Mouse (Mus musculus) telencephalon, adult 2 months (tissue): ENCODE results near the gene Mesd.

ENCODE experiments used
- DNase-seq: peaks from one replicate; pipeline ENCODE4 v3.0.0-alpha.2; 2011; ENCODE audit warnings: low read depth, low spot score

The Mesd gene

DNA sequence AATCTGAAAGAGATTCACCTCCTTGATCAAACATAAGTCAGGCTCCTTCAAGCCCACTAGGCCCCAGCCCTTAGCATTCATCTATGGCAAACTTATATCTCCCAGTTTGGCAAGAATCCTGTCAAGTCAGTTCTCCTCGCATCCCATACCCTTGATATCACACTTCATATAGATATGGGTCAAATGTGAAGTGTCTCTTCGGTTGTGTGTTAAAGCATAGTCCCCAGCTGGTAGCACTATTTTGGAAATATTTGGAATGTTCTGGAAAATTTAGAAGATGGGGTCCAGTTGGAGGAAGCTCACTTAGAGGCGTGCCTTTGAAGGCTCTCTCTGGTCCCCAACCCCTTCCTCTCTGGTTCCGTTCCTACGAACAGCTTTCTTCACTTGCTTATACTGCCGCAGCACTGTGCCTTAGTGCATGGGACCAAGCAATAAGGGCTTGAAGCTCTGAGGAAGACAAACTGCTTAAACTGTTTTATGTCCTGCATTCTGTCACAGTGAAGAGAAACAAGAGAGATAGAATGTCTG is 29.2 kb downstream of the Mesd start:
- DNase-seq: no peak

DNA sequence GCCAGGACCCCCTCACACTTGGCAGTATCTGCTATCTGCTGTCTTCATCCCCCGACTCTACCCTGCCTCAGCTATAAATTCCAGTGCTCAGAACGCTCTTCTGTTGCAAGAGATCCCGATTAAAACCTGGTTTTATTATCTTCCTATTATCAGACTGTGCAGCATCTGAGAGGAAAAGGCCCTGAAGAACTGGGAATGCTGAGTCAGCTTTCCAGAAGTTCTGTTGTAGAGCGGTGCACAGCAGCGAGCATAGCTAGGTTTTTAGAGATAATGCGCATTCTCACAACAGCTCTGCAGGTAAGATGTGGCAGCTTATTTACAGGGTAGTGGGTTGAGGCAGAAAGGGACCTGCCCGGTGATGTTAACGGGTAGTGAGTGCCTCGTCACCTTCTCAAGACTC is 29.7 kb downstream of the Mesd start:
- no peak for DNase-seq

DNA sequence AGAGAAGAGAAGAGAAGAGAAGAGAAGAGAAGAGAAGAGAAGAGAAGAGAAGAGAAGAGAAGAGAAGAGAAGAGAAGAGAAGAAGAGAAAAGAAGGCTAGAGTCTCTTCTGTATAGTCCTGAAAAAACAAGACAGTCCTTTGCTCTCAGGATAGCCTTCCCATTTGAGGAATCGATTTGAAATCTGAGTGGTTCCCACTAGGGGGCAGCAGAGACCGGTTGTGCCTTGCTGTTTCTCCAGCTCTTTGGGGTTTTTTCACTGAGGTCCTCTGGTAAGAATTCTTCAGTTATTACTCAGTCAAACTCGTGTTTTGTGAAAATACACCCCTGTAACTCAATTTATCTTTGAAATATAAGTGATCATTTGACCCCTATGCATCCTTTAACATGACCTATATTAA is 30.3 kb downstream of the Mesd start:
- peak; percentile 48 for DNase-seq

DNA sequence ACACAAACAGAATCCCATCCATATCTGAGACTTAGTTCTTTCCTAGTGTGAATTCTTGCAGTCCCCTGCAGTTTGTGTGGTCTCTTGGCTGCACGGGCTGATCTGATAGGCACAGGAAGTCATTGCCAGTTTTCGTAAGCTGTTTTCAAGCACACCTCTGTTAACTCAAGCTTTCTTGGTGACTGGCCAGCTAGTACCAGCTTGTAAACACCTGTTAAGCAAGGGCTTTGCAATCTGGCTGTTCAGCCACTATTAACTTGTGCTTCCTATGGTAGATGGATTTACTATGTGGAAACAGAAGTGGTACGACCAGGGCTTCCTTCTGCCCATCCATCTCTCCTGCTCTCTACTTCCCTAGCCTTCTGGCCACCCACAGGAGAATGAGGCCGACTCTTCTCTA is 36.0 kb downstream of the Mesd start:
- no peak for DNase-seq

DNA sequence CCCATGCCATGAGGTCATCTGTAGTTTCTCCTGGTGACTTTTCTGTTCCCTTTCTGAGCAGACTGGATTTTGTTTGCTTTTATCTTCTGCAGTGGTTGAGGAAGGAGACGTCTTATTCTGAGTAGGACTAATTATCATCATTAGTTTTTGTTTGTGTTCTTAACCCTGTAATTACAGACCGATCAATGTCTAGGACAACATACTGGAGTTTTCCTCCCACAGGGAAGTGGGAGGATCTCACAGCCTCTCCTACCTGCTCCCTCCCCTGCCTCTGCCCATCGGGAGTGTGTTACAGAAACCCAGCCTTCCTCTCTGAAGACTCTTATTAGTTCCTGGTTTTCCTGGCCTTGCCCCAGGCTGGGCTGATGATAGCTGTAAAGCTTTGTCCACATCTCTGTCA is 37.4 kb downstream of the Mesd start:
- no peak for DNase-seq

DNA sequence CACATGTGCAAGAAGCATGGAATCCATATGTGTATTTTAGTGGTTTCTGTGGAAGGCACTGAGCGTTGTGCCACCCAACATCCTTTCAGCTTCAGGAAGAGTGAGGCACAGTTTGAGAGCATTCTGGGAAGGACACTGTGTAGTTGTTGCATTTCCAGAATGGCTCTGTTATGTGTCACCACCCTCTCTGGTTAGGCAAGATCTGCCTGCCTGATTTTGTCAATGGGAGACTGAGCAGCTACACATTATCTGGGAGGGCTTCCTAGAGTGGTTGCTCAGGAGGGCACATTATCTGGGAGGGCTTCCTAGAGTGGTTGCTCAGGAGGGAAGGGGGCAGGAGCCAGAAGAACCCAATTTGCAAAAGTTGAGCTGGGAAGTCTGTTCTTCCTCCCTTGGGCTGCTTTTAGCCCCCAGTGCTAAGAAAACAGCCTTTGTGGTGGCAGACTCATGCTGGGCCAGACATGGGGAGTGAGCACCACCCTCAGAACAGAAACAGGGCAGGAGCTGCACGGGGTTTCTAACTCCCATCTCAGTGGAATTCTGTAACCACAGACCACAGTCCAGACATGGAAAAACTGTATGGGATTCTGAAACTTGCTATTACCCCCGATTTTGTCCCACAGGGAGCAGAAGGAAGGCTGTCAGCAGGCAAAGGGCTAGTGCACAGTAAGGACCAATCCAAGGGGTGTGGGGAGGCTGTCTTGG is 54.9 kb downstream of the Mesd start:
- no peak for DNase-seq

DNA sequence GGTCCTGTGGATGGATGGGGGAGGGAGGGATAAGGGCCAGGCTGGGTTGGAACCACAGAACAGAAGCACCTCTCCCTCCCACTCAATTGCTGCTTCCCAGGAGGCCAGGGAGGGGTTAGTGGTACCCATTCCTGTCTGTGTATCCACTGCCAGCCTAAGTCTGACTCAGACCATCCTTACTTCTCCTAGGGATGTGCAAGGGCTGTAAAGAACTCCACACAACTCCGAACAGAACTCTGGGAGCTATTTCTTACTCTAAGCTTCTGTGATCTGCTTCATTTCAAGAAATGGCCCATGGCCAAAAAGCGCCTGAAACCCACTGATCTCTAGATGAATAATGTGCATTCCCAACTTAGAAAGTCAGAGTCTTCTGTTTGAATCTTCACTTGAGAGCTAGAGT is 55.9 kb downstream of the Mesd start:
- DNase-seq: no peak

DNA sequence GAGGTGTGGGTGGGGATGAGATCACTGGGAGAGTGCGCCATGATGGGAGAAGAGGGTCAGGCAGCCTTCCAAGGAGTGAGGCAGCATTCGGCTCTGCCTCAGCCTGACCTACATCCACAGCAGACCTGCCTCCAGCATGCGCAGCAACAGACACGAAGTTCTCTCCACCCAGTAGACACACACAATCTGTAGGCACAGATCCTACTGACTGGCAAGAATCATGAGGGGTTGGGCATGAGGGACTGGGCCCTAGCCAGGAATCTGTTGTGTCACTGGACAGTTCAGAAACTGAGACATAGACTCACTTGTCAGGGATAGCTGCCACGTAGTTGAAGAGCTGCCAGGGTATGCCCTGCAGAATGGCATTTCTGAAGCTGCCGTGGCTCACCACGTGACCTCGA is 57.4 kb downstream of the Mesd start:
- DNase-seq: peak; percentile 63

DNA sequence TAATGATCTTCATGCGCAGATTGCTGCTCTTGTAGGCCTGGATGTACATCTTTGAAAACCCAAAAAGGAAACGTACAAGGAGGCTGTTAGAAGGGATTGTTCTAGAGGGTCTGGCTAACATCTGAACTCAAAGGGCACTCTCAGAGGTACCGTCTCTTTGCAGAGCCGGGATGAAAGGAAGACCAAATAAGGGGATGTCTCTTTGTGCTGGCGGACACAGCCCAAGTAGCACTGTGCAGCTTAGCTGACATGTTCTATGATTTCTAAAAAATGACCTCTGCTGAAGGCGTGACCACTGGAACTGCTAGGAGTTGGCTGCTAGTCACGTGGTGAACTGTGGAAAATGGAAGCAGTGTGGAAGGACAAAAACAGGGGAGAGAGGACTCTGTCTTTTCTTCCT is 64.5 kb downstream of the Mesd start:
- DNase-seq: no peak

DNA sequence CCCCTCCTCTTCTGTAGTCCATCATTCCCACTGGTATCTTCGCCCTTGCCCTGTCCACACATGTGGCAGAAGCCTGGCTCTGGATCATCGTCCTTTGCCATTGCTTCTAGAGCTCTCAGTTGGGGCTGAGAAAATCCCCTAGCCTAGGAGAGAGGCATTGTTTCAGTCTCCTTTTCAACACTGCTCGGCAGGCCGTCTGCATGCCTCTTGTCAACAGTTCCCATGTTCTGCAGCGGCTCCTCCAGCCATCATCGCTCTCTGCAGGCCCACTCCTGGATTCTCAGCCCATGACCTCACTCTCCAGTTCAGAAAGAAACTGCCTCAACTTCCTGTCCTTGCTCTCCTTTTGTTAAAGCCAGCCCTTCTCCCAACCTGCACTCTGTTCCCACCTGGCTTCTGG is 65.4 kb downstream of the Mesd start:
- no peak for DNase-seq
